Mouse (Mus musculus): ENCODE measurements around the gene Epha7. TPM values are rescaled to one million over a fixed set of nuclear protein-coding genes. Genes with fewer than 3 reads are reported as not detected.
A peak's percentile ranks its signal among the peaks of the same experiment; 100 is the strongest.

Gene Epha7
- polyA plus RNA-seq (2014; fragmentation: Nextera tagmentation; extraction: Ambion mirVana), result 74.3 and 85.8 TPM in 2 replicates

DNA sequence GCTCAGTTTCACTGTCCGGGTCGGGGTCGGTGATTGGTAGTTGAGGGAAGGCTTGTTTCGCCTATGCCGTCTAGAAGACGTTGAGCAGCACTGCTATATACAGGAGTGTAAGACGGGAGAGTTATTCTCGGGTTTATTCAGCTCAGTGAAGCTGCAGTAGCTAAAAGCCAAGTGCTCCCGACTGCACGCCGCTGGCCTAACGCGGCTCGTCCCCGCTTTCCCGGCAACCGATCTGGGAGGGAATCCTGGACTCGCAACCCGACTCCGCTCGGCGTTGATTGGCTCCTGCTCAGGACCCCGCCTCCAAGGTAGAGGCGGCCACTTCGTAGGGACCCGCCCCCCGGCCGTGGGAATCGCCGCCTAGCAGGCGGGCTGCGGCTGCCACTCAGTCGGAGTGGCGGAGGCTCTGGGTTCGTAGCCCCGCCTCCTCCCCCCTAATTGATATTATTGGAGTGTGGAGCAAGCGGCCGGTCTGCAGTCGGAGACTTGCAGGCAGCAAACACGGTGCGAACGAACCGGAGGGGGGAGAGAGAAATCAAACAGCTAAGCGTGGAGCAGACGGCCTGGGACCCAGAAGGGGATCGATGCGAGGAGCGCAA, at the start of gene Epha7:
TSS of gene Epha7 (plus strand) at position 441 of the 599 bp plus-strand sequence.
- WGBS, result under 1% methylated on average over 48 of the region's 48 CpGs
- H3K4me2 ChIP-seq, result peak within 1 kb of the TSS; percentile 76
- peak; percentile 97 for ATAC-seq (ENCODE audit: low FRiP score)

DNA sequence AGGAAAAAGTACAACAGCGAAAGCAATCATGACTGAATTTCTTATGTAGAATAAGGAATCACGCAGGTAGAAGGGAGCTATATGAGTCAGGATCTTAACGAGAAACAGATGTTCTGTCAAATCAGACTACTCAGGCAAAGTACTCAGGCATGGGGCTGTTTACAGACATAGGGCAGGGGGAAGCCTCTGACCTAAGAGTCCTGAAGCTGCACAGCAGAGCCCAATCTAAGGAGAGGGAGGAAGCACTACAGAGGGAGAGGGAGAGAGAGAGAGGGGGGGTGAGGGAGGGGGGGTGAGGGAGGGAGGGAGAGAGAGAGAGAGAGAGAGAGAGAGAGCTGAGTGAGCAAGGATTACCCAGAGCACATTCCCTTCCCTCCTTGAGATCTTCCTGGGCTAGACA, 29.0 kb upstream of the Epha7 start:
- H3K9ac ChIP-seq (ENCODE audit: low read length), result no peak overlapping the region
- H3K4me2 ChIP-seq, result no peak overlapping the region
- H3K36me3 ChIP-seq (ENCODE audit: control insufficient read depth, insufficient read depth, low read length), result no peaks in the 10 kb centered on the region
- H3K9me3 ChIP-seq (ENCODE audit: control insufficient read depth, low read length), result no peaks in the 10 kb centered on the region
- H3K27ac ChIP-seq (ENCODE audit: low read depth, low read length), result no peak overlapping the region
- no peaks in the 10 kb centered on the region for H3K27me3 ChIP-seq (ENCODE audit: control insufficient read depth, insufficient read depth, low read length)
- 56% methylated on average over 3 of the region's 3 CpGs for WGBS
- no peaks in the 10 kb centered on the region for H3K4me1 ChIP-seq (ENCODE audit: control insufficient read depth, insufficient read depth, low read length)
- H3K4me3 ChIP-seq (ENCODE audit: low read depth, low read length), result no peak overlapping the region
- DNase-seq (ENCODE audit: low spot score, missing footprints), result no peak
- peak; percentile 44; the same call in 1 of the 2 replicates for ATAC-seq (ENCODE audit: low FRiP score)

More for the DNA sequence above, at the start of gene Epha7:
- Histone ChIP-seq H3K27me3 (ENCODE audit: control insufficient read depth, insufficient read depth, low read length) (no peaks in the 10 kb centered on the region), H3K4me3 (ENCODE audit: low read depth, low read length) (peak within 1 kb of the TSS; percentile 67), H3K4me1 (ENCODE audit: control insufficient read depth, insufficient read depth, low read length) (no peaks in the 10 kb centered on the region; the same call in 1 of the 2 replicates), H3K36me3 (ENCODE audit: control insufficient read depth, insufficient read depth, low read length) (no peaks in the 10 kb centered on the region), H3K27ac (ENCODE audit: low read depth, low read length) (peak within 1 kb of the TSS; percentile 91), H3K9me3 (ENCODE audit: control insufficient read depth, low read length) (no peaks in the 10 kb centered on the region), H3K9ac (ENCODE audit: low read length) (peak within 1 kb of the TSS; percentile 85)
- peak; percentile 99 for DNase-seq (ENCODE audit: low spot score, missing footprints)

DNA sequence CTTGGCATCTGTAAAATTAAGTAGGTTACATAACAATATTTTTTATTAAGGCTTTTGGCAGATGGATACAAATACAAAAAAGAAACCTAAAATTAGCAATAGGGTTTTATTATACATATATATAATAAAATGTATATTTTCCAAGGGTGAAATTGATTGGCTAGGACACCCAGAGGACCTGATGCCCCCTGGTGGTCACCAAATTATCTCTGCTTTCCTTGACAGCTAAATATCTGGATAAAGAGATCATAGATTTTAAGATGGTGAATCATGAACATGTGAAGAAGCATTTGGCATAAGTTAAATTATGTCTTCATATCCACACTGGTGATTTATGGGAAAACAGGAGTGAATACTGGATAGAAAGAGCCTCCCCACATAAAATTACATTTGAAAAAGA, 4.1 kb upstream of the Epha7 start:
- Histone ChIP-seq H3K4me1 (ENCODE audit: control insufficient read depth, insufficient read depth, low read length) (no peaks in the 10 kb centered on the region), H3K27me3 (ENCODE audit: control insufficient read depth, insufficient read depth, low read length) (no peaks in the 10 kb centered on the region), H3K4me2 (no peak overlapping the region), H3K9ac (ENCODE audit: low read length) (no peak overlapping the region), H3K27ac (ENCODE audit: low read depth, low read length) (no peak overlapping the region), H3K4me3 (ENCODE audit: low read depth, low read length) (no peak overlapping the region), H3K36me3 (ENCODE audit: control insufficient read depth, insufficient read depth, low read length) (no peaks in the 10 kb centered on the region), H3K9me3 (ENCODE audit: control insufficient read depth, low read length) (no peaks in the 10 kb centered on the region)
- ATAC-seq (ENCODE audit: low FRiP score) (no peak), DNase-seq (ENCODE audit: low spot score, missing footprints) (peak; percentile 86)

DNA sequence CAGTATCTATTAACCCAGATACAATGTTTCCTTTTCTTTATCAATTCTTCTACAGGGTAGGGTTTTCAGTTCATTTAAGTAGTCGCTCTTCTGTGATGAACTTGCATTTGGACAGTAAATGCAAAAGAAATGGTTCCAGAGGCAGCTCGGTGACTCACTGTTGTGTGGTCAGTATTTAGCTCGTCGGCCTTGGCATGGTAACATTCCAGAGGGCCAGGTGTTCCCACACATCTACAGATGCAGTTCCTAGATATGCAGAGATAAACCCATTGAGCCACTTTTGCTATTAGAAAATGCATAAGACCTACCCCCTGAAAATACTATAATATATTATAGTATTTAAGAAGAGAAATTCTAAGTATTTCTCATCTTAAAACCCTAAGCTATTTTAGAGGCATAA, 3.2 kb upstream of the Epha7 start:
- Histone ChIP-seq H3K4me2 (no peak overlapping the region), H3K9ac (ENCODE audit: low read length) (no peak overlapping the region), H3K27me3 (ENCODE audit: control insufficient read depth, insufficient read depth, low read length) (no peaks in the 10 kb centered on the region), H3K27ac (ENCODE audit: low read depth, low read length) (no peak overlapping the region), H3K9me3 (ENCODE audit: control insufficient read depth, low read length) (no peaks in the 10 kb centered on the region), H3K4me3 (ENCODE audit: low read depth, low read length) (no peak overlapping the region), H3K4me1 (ENCODE audit: control insufficient read depth, insufficient read depth, low read length) (no peaks in the 10 kb centered on the region), H3K36me3 (ENCODE audit: control insufficient read depth, insufficient read depth, low read length) (no peaks in the 10 kb centered on the region)
- ATAC-seq (ENCODE audit: low FRiP score) (no peak), DNase-seq (ENCODE audit: low spot score, missing footprints) (peak; percentile 51)
- 78% methylated on average over 4 of the region's 4 CpGs for WGBS

DNA sequence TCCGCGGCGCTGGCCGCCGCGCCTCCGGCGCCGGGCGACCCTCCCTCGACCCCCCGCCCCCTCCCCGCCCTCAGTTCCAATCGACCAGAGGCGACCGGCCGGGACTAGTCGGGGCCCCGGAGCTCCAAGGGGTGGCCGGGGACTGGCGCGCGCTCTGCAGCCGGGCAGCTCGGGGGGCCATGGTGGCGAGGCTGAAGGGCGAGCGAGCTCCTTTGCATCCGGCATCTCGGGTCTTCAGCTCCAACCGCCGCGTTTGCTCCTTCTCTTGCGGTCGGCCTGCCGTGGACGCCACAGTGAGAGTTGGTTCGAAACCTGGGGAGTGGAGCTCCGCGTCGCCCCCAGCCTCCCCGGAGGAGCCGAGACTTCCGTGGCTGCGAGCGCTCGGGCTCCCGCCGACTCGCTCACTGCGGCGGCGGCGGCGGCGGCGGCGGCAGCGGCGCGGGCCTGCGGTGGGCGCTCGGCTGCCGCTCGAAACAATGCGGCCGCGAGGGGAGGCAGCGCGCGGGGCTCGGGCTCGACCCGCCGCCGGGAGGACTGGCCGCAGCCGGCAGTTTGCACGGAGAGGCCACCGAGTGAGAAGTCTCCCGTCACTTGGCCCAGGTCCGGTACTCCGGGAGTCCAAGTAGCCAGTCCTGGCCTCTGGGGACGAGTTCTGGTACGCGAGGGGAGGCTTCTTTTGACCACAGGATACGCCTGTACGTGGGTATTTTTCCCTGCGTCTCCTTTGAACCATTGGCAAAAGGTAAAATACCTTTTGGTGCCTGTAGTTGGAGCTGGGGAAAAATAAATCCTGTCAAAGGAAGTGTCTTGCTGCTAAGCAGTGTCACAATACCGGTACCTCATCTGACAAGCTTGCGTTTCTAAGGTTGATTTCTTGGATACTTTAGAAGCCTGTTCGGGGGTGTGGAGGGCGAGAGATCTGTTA, 882 bp downstream of the Epha7 start:
- WGBS, result under 1% methylated on average over 78 of the region's 94 CpGs
- peak overlapping the region; percentile 76 for H3K4me2 ChIP-seq
- ATAC-seq (ENCODE audit: low FRiP score), result peak; percentile 59

DNA sequence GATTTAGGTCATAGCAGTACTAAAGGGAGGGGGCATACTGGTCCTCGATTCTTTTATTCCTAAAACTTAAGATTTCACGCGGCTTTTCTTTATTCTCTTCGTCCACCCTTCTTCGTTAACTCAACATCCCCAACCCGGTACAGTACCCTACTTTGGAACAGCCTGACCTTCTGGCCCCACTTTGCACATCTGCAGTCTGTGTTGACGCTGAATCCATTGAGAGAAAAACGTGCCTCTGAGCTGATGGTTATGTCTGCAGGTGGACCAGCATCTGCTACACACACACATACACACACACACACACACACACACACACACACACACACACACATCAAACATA, 1.5 kb downstream of the Epha7 start:
- no peak; the same call in 1 of the 2 replicates for ATAC-seq (ENCODE audit: low FRiP score)
- Histone ChIP-seq H3K4me1 (ENCODE audit: control insufficient read depth, insufficient read depth, low read length) (no peaks in the 10 kb centered on the region; the same call in 1 of the 2 replicates), H3K4me3 (ENCODE audit: low read depth, low read length) (peak overlapping the region; percentile 67), H3K27me3 (ENCODE audit: control insufficient read depth, insufficient read depth, low read length) (no peaks in the 10 kb centered on the region), H3K9ac (ENCODE audit: low read length) (peak overlapping the region; percentile 85), H3K27ac (ENCODE audit: low read depth, low read length) (peak overlapping the region; percentile 91; the same call in 1 of the 2 replicates), H3K4me2 (peak overlapping the region; percentile 76), H3K9me3 (ENCODE audit: control insufficient read depth, low read length) (no peaks in the 10 kb centered on the region), H3K36me3 (ENCODE audit: control insufficient read depth, insufficient read depth, low read length) (no peaks in the 10 kb centered on the region)
- DNase-seq (ENCODE audit: low spot score, missing footprints), result no peak
- WGBS, result 2% methylated on average over 8 of the region's 8 CpGs

More for the DNA sequence above, 882 bp downstream of the Epha7 start:
- H3K27ac ChIP-seq (ENCODE audit: low read depth, low read length), result peak overlapping the region; percentile 91
- H3K9me3 ChIP-seq (ENCODE audit: control insufficient read depth, low read length), result no peaks in the 10 kb centered on the region
- H3K4me3 ChIP-seq (ENCODE audit: low read depth, low read length), result peak overlapping the region; percentile 67
- H3K27me3 ChIP-seq (ENCODE audit: control insufficient read depth, insufficient read depth, low read length), result no peaks in the 10 kb centered on the region
- DNase-seq (ENCODE audit: low spot score, missing footprints), result peak; percentile 98
- H3K9ac ChIP-seq (ENCODE audit: low read length), result peak overlapping the region; percentile 85
- H3K36me3 ChIP-seq (ENCODE audit: control insufficient read depth, insufficient read depth, low read length), result no peaks in the 10 kb centered on the region
- no peaks in the 10 kb centered on the region; the same call in 1 of the 2 replicates for H3K4me1 ChIP-seq (ENCODE audit: control insufficient read depth, insufficient read depth, low read length)

DNA sequence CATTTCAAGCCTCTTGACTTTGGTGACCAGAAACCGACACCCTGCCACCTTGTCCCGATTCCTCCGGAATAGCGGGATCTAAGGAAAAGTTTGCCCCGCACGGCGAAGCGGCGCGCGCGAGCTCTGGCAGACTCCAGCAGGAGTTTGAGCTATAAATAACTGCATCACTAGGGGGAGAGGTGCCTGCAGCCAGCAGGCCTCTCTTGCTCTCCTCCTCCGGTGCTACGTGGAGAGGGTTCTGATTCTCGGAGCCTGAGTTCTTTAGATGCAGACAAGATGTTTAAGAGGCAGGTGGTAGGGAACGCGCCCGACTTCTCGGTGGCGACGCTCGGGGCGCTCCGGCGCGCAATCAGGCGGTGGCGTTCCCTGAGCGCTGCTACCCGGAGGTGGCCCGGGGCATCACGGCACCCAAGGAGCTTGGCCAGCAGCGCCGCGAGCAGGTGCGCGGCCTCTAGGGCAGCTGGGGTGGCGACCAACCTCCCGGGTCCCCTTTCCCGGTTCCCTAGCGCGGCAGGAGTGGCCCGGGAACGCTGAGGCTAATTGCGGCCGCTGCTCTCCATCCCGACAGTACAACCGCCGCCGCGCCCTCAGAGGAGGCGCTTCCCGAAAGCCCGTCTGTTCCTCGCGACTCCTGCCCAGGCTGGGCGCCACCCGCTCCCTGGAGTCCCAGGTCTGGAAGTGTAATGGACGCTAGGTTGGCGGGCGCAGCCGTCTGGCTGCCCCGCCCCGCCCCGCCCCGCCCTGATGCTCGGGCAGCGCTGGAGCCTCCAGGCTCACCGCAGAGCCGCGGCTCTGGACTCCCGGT, 2.1 kb downstream of the Epha7 start:
- peak; percentile 40 for ATAC-seq (ENCODE audit: low FRiP score)
- WGBS, result under 1% methylated on average over 67 of the region's 72 CpGs

DNA sequence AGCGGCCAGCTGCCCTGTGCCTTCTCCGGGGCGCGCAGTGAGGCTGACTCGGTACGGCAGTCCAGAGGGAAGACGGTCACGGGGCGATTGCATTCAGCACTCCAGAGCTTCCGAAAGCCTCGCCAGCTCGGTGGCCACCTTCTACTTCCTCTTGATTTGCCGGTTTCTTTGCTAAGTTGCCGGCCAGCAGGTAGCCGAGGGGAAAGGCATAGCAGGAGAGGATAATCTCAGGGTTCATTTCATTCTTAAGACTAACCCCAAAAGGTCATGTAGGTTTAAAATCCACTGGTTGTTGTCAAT, 2.6 kb downstream of the Epha7 start:
- Histone ChIP-seq H3K4me1 (ENCODE audit: control insufficient read depth, insufficient read depth, low read length) (no peaks in the 10 kb centered on the region; the same call in 1 of the 2 replicates), H3K9ac (ENCODE audit: low read length) (peak overlapping the region; percentile 85), H3K27me3 (ENCODE audit: control insufficient read depth, insufficient read depth, low read length) (no peaks in the 10 kb centered on the region), H3K9me3 (ENCODE audit: control insufficient read depth, low read length) (no peaks in the 10 kb centered on the region), H3K36me3 (ENCODE audit: control insufficient read depth, insufficient read depth, low read length) (no peaks in the 10 kb centered on the region), H3K27ac (ENCODE audit: low read depth, low read length) (peak overlapping the region; percentile 83; the same call in 1 of the 2 replicates), H3K4me2 (peak overlapping the region; percentile 76), H3K4me3 (ENCODE audit: low read depth, low read length) (peak overlapping the region; percentile 67)
- peak; percentile 97 for DNase-seq (ENCODE audit: low spot score, missing footprints)
- ATAC-seq (ENCODE audit: low FRiP score), result no peak
- 3% methylated on average over 10 of the region's 15 CpGs for WGBS

More for the DNA sequence above, 2.1 kb downstream of the Epha7 start:
- Histone ChIP-seq H3K4me3 (ENCODE audit: low read depth, low read length) (peak overlapping the region; percentile 67), H3K36me3 (ENCODE audit: control insufficient read depth, insufficient read depth, low read length) (no peaks in the 10 kb centered on the region), H3K4me1 (ENCODE audit: control insufficient read depth, insufficient read depth, low read length) (no peaks in the 10 kb centered on the region; the same call in 1 of the 2 replicates), H3K9me3 (ENCODE audit: control insufficient read depth, low read length) (no peaks in the 10 kb centered on the region), H3K9ac (ENCODE audit: low read length) (peak overlapping the region; percentile 85), H3K4me2 (peak overlapping the region; percentile 76), H3K27ac (ENCODE audit: low read depth, low read length) (peak overlapping the region; percentile 83), H3K27me3 (ENCODE audit: control insufficient read depth, insufficient read depth, low read length) (no peaks in the 10 kb centered on the region)
- DNase-seq (ENCODE audit: low spot score, missing footprints), result peak; percentile 96
